Mouse (Mus musculus) CH12.LX (cell line): Measurements from ENCODE around the gene Slc16a4. TPM values are rescaled to one million over a fixed set of nuclear protein-coding genes. Genes with fewer than 3 reads are reported as not detected.
A peak's percentile ranks its signal among the peaks of the same experiment; 100 is the strongest.

Source experiments
- DNase-seq: peaks from one replicate; pipeline ENCODE4 v3.0.0-alpha.2; 2013; ENCODE audit errors: extremely low read depth
- H3K27ac ChIP-seq: 2 replicates; pipeline ENCODE4 v1.5.1; 2012; ENCODE audit warnings: low read depth, mild to moderate bottlenecking, control low read depth, moderate library complexity; ENCODE audit not compliant: insufficient read depth
- H3K27me3 ChIP-seq: replicated peaks from 2 replicates; pipeline ENCODE3; 2012; ENCODE audit warnings: inconsistent platforms
- H3K36me3 ChIP-seq, 2 experiments: replicated peaks in 1 of 2; 2 replicates each; pipeline versions ENCODE3 to v1.6.1; 2012; ENCODE audit warnings: inconsistent platforms in 1 of 2, low read length in 1 of 2, mild to moderate bottlenecking in 1 of 2, mixed read lengths in 1 of 2, moderate library complexity in 1 of 2; ENCODE audit not compliant: control insufficient read depth in 1 of 2, insufficient read depth in 1 of 2
- H3K4me1 ChIP-seq, 2 experiments: 2 replicates each; pipeline ENCODE4 v1.6.1; 2012; ENCODE audit warnings: inconsistent platforms in 1 of 2, moderate library complexity in 1 of 2; ENCODE audit not compliant: insufficient read depth in 2 of 2, control insufficient read depth in 1 of 2
- H3K4me2 ChIP-seq: 2 replicates; pipeline ENCODE4 v1.6.1; 2012; ENCODE audit warnings: low read depth, mild to moderate bottlenecking, control low read depth; ENCODE audit not compliant: poor library complexity, insufficient read depth, severe bottlenecking
- H3K4me3 ChIP-seq, 3 experiments: fragments of 150-350 bp in 1 of 3; sonication (generic) in 1 of 3; replicated peaks in 1 of 3; 2 replicates each; pipeline versions ENCODE3 to v1.5.1; 2011 to 2012; ENCODE audit warnings: low read depth in 2 of 3, low read length in 2 of 3, mild to moderate bottlenecking in 2 of 3, moderate library complexity in 2 of 3, control low read depth in 1 of 3, improper control_type of control experiment in 1 of 3, inconsistent platforms in 1 of 3, mixed read lengths in 1 of 3; ENCODE audit not compliant: poor library complexity in 1 of 3
- H3K79me2 ChIP-seq: replicated peaks from 2 replicates; pipeline ENCODE4 v1.6.1; 2012; ENCODE audit warnings: mild to moderate bottlenecking, moderate library complexity; ENCODE audit not compliant: control insufficient read depth, poor library complexity, insufficient read depth, severe bottlenecking; ENCODE audit errors: extremely low read depth
- H3K9ac ChIP-seq: 2 replicates; pipeline ENCODE4 v1.6.1; 2012; ENCODE audit warnings: low read depth, mild to moderate bottlenecking, control low read depth, moderate library complexity; ENCODE audit not compliant: insufficient read depth
- H3K9me3 ChIP-seq: replicated peaks from 2 replicates; pipeline ENCODE3; 2012; ENCODE audit warnings: low read length, inconsistent platforms, mixed read lengths
- CTCF ChIP-seq, 2 experiments: IDR thresholded peaks in 1 of 2; conservative IDR thresholded peaks in 1 of 2; 2 replicates each; pipeline ENCODE4 v1.5.1; 2011 to 2012; ENCODE audit warnings: low read depth in 2 of 2, low read length in 2 of 2, improper control_type of control experiment in 1 of 2, inconsistent platforms in 1 of 2, mild to moderate bottlenecking in 1 of 2, moderate library complexity in 1 of 2
- E2F4 ChIP-seq: IDR thresholded peaks from 2 replicates; pipeline ENCODE4 v1.6.1; 2011; ENCODE audit warnings: low read depth, low read length, improper control_type of control experiment; ENCODE audit not compliant: insufficient replicate concordance
- ELF1 ChIP-seq: IDR thresholded peaks from 2 replicates; pipeline ENCODE4 v1.6.1; 2014; ENCODE audit warnings: low read depth, mild to moderate bottlenecking, inconsistent platforms, low read length, improper control_type of control experiment
- EP300 ChIP-seq: IDR thresholded peaks from 2 replicates; pipeline ENCODE4 v1.6.1; 2011; ENCODE audit warnings: low read length, improper control_type of control experiment
- IRF4 ChIP-seq: IDR thresholded peaks from 2 replicates; pipeline ENCODE4 v1.6.1; 2014; ENCODE audit warnings: low read depth, mild to moderate bottlenecking, inconsistent platforms, low read length, improper control_type of control experiment
- JUN ChIP-seq: IDR thresholded peaks from 2 replicates; pipeline ENCODE4 v1.6.1; 2011; ENCODE audit warnings: low read depth, mild to moderate bottlenecking, low read length, improper control_type of control experiment, moderate library complexity; ENCODE audit not compliant: insufficient read depth
- MAFK ChIP-seq: IDR thresholded peaks from 2 replicates; pipeline ENCODE4 v1.6.1; 2011; ENCODE audit warnings: low read length, improper control_type of control experiment; ENCODE audit not compliant: insufficient replicate concordance
- MAZ ChIP-seq: IDR thresholded peaks from 2 replicates; pipeline ENCODE4 v1.6.1; 2012; ENCODE audit warnings: low read depth, mild to moderate bottlenecking, inconsistent platforms, low read length, improper control_type of control experiment, moderate library complexity
- MEF2A ChIP-seq: IDR thresholded peaks from 2 replicates; pipeline ENCODE4 v1.6.1; 2014; ENCODE audit warnings: low read depth, mild to moderate bottlenecking, inconsistent platforms, low read length, improper control_type of control experiment, borderline replicate concordance
- MXI1 ChIP-seq: IDR thresholded peaks from 2 replicates; pipeline ENCODE4 v1.6.1; 2011; ENCODE audit warnings: mild to moderate bottlenecking, low read depth, low read length, improper control_type of control experiment
- MYC ChIP-seq: IDR thresholded peaks from 2 replicates; pipeline ENCODE4 v1.6.1; 2011; ENCODE audit warnings: low read depth, mild to moderate bottlenecking, improper control_type of control experiment, low read length
- NRF1 ChIP-seq: IDR thresholded peaks from 2 replicates; pipeline ENCODE4 v1.6.1; 2014; ENCODE audit warnings: low read depth, mild to moderate bottlenecking, inconsistent platforms, low read length, improper control_type of control experiment, moderate library complexity
- POLR2A ChIP-seq: IDR thresholded peaks from 2 replicates; pipeline ENCODE4 v1.6.1; 2011; ENCODE audit warnings: low read depth, mild to moderate bottlenecking, improper control_type of control experiment, low read length
- RAD21 ChIP-seq: IDR thresholded peaks from 2 replicates; pipeline ENCODE4 v1.6.1; 2011; ENCODE audit warnings: low read depth, mild to moderate bottlenecking, low read length, improper control_type of control experiment, moderate library complexity
- RCOR1 ChIP-seq: conservative IDR thresholded peaks from 2 replicates; pipeline ENCODE4 v1.6.1; 2012; ENCODE audit warnings: low read depth, mild to moderate bottlenecking, inconsistent platforms, low read length, improper control_type of control experiment
- SIN3A ChIP-seq: IDR thresholded peaks from 2 replicates; pipeline ENCODE4 v1.6.1; 2012; ENCODE audit warnings: low read length, improper control_type of control experiment, inconsistent platforms
- SMC3 ChIP-seq: IDR thresholded peaks from 2 replicates; pipeline ENCODE4 v1.6.1; 2011; ENCODE audit warnings: low read depth, low read length, improper control_type of control experiment
- TCF12 ChIP-seq: IDR thresholded peaks from 2 replicates; pipeline ENCODE4 v1.6.1; 2014; ENCODE audit warnings: low read depth, mild to moderate bottlenecking, inconsistent platforms, low read length, improper control_type of control experiment
- UBTF ChIP-seq: IDR thresholded peaks from 2 replicates; pipeline ENCODE4 v1.6.1; 2012; ENCODE audit warnings: low read depth, mild to moderate bottlenecking, inconsistent platforms, low read length, improper control_type of control experiment, moderate library complexity
- USF1 ChIP-seq: IDR thresholded peaks from 2 replicates; pipeline ENCODE4 v1.6.1; 2014; ENCODE audit warnings: low read depth, mild to moderate bottlenecking, inconsistent platforms, low read length, improper control_type of control experiment
- dilution Hi-C: fragments of 300-500 bp; cut with MboI; formaldehyde crosslinking; loops from 2 replicates; pipeline ENCODE4 v1.14.3; 2020; ENCODE audit warnings: low sequenced_read_pairs; ENCODE audit not compliant: extremely low pct_unique_long_range_greater_than_20kb, extremely low pct_ligation_motif_present
- in situ Hi-C: fragments of 300-500 bp; cut with MboI; formaldehyde crosslinking; loops from 3 replicates; pipeline ENCODE4 v1.14.3; 2019; ENCODE audit warnings: low sequenced_read_pairs, low pct_ligation_motif_present, low pct_unique_long_range_greater_than_20kb, mixed read lengths
- polyA plus RNA-seq: library from polyadenylated mRNA; unstranded; fragments of >175 nt; gene quantifications from 2 replicates; pipeline ENCODE4 v1.2.1, GENCODE M21; 2012; ENCODE audit warnings: low read depth; ENCODE audit not compliant: insufficient read length
- total RNA-seq, 2 experiments: library from RNA; depleted of rRNA; stranded (reverse); fragments of 300-350 nt in 1 of 2; fragments of >200 nt in 1 of 2; gene quantifications; 2 replicates each; pipeline ENCODE4 v1.2.3; 2012 to 2014

The Slc16a4 gene
- total and polyA plus RNA-seq, 3 experiments: 0.08 to 0.60 TPM; not detected in 1

DNA sequence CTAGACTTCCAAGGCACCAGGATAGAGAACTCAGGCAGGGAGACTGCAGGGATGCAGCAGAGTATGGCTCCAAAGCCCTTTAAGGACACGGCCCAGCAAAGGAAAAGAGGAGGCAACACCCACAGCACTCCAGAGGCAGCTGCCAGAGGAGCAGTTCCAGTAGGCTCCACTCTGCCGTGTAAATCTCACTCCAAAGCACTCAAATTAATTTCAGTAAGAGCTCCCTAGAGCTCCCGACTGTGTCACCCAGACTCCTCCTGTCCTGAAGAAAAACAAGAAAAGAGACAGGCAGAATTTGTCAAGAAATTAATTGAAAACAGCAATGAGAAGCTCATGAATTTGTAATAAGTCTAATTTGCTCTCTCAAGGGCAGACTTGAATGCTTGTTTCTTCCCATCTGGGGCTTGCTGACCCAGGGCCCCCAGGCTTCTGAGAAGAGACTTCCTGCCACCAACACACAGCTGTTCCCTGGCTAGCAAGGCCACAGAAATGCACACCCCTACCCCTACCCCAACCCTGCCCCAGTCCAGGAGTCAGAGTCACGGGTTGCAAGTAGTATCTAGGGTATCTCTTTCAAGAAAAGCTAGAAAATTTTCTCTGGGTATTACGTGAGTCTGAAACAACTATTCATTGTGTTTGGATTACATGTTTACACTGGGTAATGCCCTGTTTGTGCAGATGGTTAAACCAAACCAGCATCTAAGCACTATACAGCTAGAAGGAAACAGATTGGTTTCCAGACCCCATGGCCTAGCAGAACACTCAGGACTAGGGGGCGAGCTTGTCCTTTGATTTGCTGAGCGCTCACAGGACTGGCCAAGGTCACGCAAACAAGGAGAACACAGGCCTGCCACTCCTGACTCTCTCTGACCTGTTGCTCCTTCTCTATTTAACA is 29.8 kb upstream of the Slc16a4 start:
- DNase-seq: no peak
- Histone ChIP-seq H3K4me3 (no peak overlapping the region), H3K4me1 (peaks cover 0 to 15% of the 10 kb centered on the region in 2 experiments; a peak in 3 of 4 replicates), H3K27ac (no peak overlapping the region), H3K27me3 (no peaks in the 10 kb centered on the region), H3K9me3 (no peaks in the 10 kb centered on the region), H3K36me3 (no peaks in the 10 kb centered on the region), H3K79me2 (no peaks in the 10 kb centered on the region), H3K4me2 (no peak overlapping the region), H3K9ac (no peak overlapping the region)
- in situ Hi-C loops (no loop called here), dilution Hi-C loops (no loop called here)
- TF ChIP-seq MXI1 (no peak), UBTF (no peak), JUN (no peak), POLR2A (no peak), NRF1 (no peak), CTCF (conservative IDR thresholded peaks at IDR 0.05 in 1 of 2, IDR thresholded peaks at IDR 0.05 in 1 of 2; ENCODE audit: low read depth in 2 of 2, low read length in 2 of 2) (0 out of 4 replicates have a peak, but pooled peaks of 1 of the 2 experiments have one; percentile 3), EP300 (no peak)

DNA sequence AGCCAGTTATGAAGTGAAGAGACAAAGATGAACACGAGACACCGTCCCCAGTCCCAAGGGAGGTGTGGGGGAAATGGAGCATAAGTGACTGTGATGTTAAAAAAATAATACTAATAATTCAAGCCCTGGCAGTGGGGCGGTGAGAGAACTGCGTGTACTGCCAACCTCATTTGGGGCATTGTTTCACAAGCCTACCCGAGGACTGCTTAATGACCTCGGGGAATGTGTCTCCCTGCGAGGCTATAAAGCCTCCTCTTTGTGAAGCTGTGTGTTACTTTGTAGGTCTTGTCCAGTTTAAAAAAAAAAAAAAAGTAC is 29.2 kb upstream of the Slc16a4 start:
- H3K79me2 ChIP-seq: no peaks in the 10 kb centered on the region
- no peaks in the 10 kb centered on the region for H3K36me3 ChIP-seq
- TF ChIP-seq E2F4 (no peak), MAZ (no peak), SMC3 (no peak), ELF1 (no peak), MEF2A (no peak), TCF12 (no peak), SIN3A (no peak), MYC (no peak), IRF4 (no peak), RAD21 (no peak), RCOR1 (no peak), USF1 (no peak), MAFK (no peak)
- in situ Hi-C loops: no loop called here
- no peaks in the 10 kb centered on the region for H3K27me3 ChIP-seq
- H3K27ac ChIP-seq: no peak overlapping the region
- H3K4me2 ChIP-seq: no peak overlapping the region
- peak; percentile 18 for DNase-seq
- H3K9me3 ChIP-seq: no peaks in the 10 kb centered on the region
- peaks cover 0 to 15% of the 10 kb centered on the region in 2 experiments; a peak in 3 of 4 replicates for H3K4me1 ChIP-seq
- H3K4me3 ChIP-seq: no peak overlapping the region
- dilution Hi-C loops: no loop called here
- H3K9ac ChIP-seq: no peak overlapping the region
